Mouse (Mus musculus) limb, embryonic 11.5 days (tissue): Measurements from ENCODE around the gene Npas4. TPM values are rescaled to one million over a fixed set of nuclear protein-coding genes. Genes with fewer than 3 reads are reported as not detected.
A peak's percentile ranks its signal among the peaks of the same experiment; 100 is the strongest.

ENCODE experiments used
- ATAC-seq: fragments of 200-750 bp; cut with Nextera tagmentation; 2 replicates; pipeline ENCODE4 v1.8.0; 2017; ENCODE audit warnings: low read depth; ENCODE audit not compliant: insufficient number of reproducible peaks, low FRiP score, low TSS enrichment
- DNase-seq: peaks from one replicate; pipeline ENCODE4 v3.0.0-alpha.2; 2015; ENCODE audit warnings: low spot score
- H3K27ac ChIP-seq: fragments of 300-500 bp; sonication (generic); replicated peaks from 2 replicates; pipeline ENCODE4 v1.5.1; 2014; ENCODE audit warnings: low read depth, mild to moderate bottlenecking, low read length
- H3K27me3 ChIP-seq: fragments of 300-500 bp; sonication (generic); 2 replicates; pipeline ENCODE4 v1.6.1; 2014; ENCODE audit warnings: mild to moderate bottlenecking, low read length, mixed read lengths; ENCODE audit not compliant: control insufficient read depth, insufficient read depth
- H3K36me3 ChIP-seq: fragments of 300-500 bp; sonication (generic); 2 replicates; pipeline ENCODE4 v1.6.1; 2014; ENCODE audit warnings: mild to moderate bottlenecking, low read length, moderate library complexity, mixed read lengths; ENCODE audit not compliant: control insufficient read depth, insufficient read depth
- H3K4me1 ChIP-seq: fragments of 300-500 bp; sonication (generic); 2 replicates; pipeline ENCODE4 v1.6.1; 2014; ENCODE audit warnings: low read length, mixed read lengths; ENCODE audit not compliant: control insufficient read depth, insufficient read depth
- H3K4me2 ChIP-seq: fragments of 300-500 bp; sonication (generic); 2 replicates; pipeline ENCODE4 v1.6.1; 2014; ENCODE audit warnings: low read depth, mild to moderate bottlenecking, moderate library complexity; ENCODE audit not compliant: severe bottlenecking
- H3K4me3 ChIP-seq: fragments of 300-500 bp; sonication (generic); 2 replicates; pipeline ENCODE4 v1.5.1; 2014; ENCODE audit warnings: low read depth, low read length
- H3K9ac ChIP-seq: fragments of 300-500 bp; sonication (generic); 2 replicates; pipeline ENCODE4 v1.6.1; 2014; ENCODE audit warnings: mild to moderate bottlenecking, low read length
- H3K9me3 ChIP-seq: fragments of 300-500 bp; sonication (generic); 2 replicates; pipeline ENCODE4 v1.6.1; 2016; ENCODE audit warnings: low read length; ENCODE audit not compliant: control insufficient read depth
- WGBS: fragments of 180-500 bp; shearing (Covaris S2); extraction: QIAGEN DNeasy Blood & Tissue Kit; methylation state at CpG from one replicate; pipeline ENCODE4 v1.1.7; 2014; 5-methylcytosine and 5-hydroxymethylcytosine counted together
- polyA plus RNA-seq: library from polyadenylated mRNA; unstranded; fragments of >200 nt; fragmentation: Nextera tagmentation; extraction: Ambion mirVana; gene quantifications from 2 replicates; pipeline ENCODE4 v1.2.1, GENCODE M21; 2014

The Npas4 gene
- polyA plus RNA-seq: not detected in 2 replicates

GRCm38 (mm10) chr19:4990256-4990625 is at the start of gene Npas4:
Npas4 (minus strand) TSS chr19:4990316.
- peaks cover 39% of the 10 kb centered on the region for H3K27me3 ChIP-seq
- 20% methylated on average over 4 of the region's 4 CpGs for whole genome bisulfite sequencing
- H3K4me1 ChIP-seq: no peaks in the 10 kb centered on the region
- ATAC-seq (no peak), DNase-seq (no peak)
- H3K36me3 ChIP-seq: no peaks in the 10 kb centered on the region
- no peak within 1 kb of the TSS for H3K27ac ChIP-seq
- H3K9me3 ChIP-seq: no peaks in the 10 kb centered on the region
- no peak within 1 kb of the TSS for H3K9ac ChIP-seq
- H3K4me3 ChIP-seq: no peak within 1 kb of the TSS
- no peak within 1 kb of the TSS for H3K4me2 ChIP-seq

- Histone ChIP-seq H3K27ac (no peak overlapping the region), H3K36me3 (no peaks in the 10 kb centered on the region), H3K27me3 (no peaks in the 10 kb centered on the region), H3K9ac (peak overlapping the region; percentile 87), H3K4me3 (peak overlapping the region; percentile 82), H3K4me1 (peaks cover 21% of the 10 kb centered on the region; the same call in 1 of the 2 replicates), H3K4me2 (peak overlapping the region; percentile 99), H3K9me3 (no peaks in the 10 kb centered on the region)
- 0 out of 2 replicates have a peak, but pooled peaks have one; percentile 12 for ATAC-seq
- DNase-seq: no peak
- whole genome bisulfite sequencing: 12% methylated on average over 41 of the region's 41 CpGs
These were observed 49.4 kb upstream of the Npas4 start for GRCm38 (mm10) chr19:5039301-5040114.

DNA sequence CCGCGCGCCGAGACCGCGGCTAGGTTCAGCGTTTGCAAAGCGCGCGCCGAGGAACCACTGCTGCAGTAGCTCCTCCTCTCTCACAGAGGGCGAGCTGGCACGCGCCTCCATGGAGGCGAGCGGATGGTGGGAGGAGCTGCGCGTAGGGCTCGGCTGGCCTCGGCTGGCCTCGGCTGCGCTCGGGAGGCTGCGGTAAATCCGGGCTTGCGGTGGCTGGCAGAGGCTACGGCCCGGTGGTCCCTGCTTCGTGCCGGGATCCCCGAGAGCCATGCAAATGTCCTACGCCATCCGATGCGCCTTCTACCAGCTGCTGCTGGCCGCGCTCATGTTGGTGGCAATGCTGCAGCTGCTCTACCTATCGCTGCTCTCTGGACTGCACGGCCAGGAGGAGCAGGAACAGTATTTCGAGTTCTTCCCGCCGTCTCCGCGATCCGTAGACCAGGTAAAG is 48.6 kb upstream of the Npas4 start, which contains the start of the genes B4gat1 and AC124502.3:
Gene B4gat1 (plus strand): TSS at position 118 of the 448 bp plus-strand sequence.
Gene AC124502.3 (plus strand): TSS at position 183 of the 448 bp plus-strand sequence.
- Histone ChIP-seq H3K4me2 (peak within 1 kb of the TSS; percentile 99), H3K4me3 (peak within 1 kb of the TSS; percentile 82), H3K9me3 (no peaks in the 10 kb centered on the region), H3K36me3 (no peaks in the 10 kb centered on the region), H3K9ac (peak within 1 kb of the TSS; percentile 87), H3K27ac (0 out of 2 replicates have a peak within 1 kb of the TSS, but pooled peaks have one; percentile 60), H3K4me1 (peaks cover 21% of the 10 kb centered on the region; the same call in 1 of the 2 replicates), H3K27me3 (no peaks in the 10 kb centered on the region)
- ATAC-seq: peak; percentile 82
- DNase-seq: peak; percentile 93
- WGBS: under 1% methylated on average over 44 of the region's 44 CpGs

DNA sequence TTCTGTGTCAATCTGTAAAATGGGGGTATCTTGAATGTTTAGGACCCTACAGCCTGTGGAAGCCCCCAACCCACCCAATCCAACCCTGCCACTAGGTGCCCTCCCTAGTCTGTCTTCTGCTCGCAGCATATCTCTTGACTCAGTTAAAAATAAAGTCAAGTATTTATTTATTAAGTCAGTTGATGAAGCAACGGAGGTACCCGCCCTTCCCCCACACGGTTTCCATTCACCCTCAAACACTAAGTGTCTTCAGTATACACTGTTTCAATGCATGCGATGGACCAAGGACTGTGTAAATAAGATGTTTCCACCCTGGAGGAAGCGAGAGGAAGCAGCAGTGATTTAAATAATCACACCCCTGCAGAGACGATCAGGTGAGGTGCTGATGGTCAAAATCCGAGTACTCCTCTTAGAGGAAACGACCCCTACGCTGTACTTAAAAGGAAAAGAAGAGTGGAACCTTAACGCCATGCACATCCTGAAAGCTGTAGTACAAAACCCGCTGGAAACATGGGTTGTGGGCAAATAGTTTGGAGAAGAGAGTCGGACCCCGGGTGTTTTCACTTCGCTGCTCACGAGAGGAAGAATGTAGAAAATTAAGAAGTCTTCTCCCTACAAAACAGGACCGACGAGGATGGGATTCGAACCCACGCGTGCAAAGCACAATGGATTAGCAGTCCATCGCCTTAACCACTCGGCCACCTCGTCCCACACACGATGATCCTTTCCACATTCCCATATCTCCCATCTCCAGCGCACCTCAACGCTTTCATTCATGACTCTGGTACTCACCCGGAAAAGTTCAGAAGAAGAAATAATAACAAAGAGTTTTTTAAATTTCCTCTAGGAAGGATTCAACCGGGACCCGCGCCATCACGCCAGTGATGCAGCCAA is 47.8 kb upstream of the Npas4 start:
- Histone ChIP-seq H3K4me1 (peaks cover 21% of the 10 kb centered on the region; the same call in 1 of the 2 replicates), H3K36me3 (no peaks in the 10 kb centered on the region), H3K4me3 (peak overlapping the region; percentile 82), H3K27me3 (no peaks in the 10 kb centered on the region), H3K9me3 (no peaks in the 10 kb centered on the region), H3K4me2 (peak overlapping the region; percentile 99), H3K9ac (peak overlapping the region; percentile 87), H3K27ac (0 out of 2 replicates have a peak overlapping the region, but pooled peaks have one; percentile 60)
- 5% methylated on average over 32 of the region's 32 CpGs for WGBS
- ATAC-seq (peak; percentile 28; the same call in 1 of the 2 replicates), DNase-seq (peak; percentile 95)

- no peak overlapping the region for H3K9ac ChIP-seq
- no peak for ATAC-seq
- WGBS: 82% methylated on average over 4 of the region's 4 CpGs
These were observed 46.5 kb upstream of the Npas4 start for GRCm38 (mm10) chr19:5036577-5036976.

DNA sequence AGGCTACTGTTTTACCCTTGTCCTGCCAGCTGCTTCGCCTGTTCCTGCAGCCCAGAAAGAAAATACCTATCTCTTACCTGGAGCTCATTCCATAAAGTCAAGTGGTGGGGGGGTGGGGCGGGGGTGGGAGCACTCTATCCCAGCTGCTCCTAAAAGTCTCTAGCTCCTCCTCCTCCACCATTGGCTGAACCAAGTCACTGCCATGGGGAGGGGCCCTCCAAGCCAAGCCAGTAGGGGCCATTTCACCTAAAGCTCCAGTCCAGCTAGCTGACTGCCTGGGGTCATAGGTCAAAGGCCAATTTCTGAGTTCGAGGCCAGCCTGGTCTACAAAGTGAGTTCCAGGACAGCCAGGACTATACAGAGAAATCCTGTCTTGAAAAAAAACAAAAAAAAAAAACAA is 42.6 kb upstream of the Npas4 start:
- Histone ChIP-seq H3K4me3 (no peak overlapping the region), H3K27me3 (no peaks in the 10 kb centered on the region), H3K9me3 (no peaks in the 10 kb centered on the region), H3K27ac (no peak overlapping the region), H3K4me1 (0 out of 2 replicates have a peak, but pooled peaks cover 2% of the 10 kb centered on the region), H3K9ac (no peak overlapping the region), H3K36me3 (peaks cover 3% of the 10 kb centered on the region), H3K4me2 (no peak overlapping the region)
- 84% methylated on average over 3 of the region's 3 CpGs for WGBS
- no peak for ATAC-seq
- DNase-seq: no peak

More at GRCm38 (mm10) chr19:5036577-5036976, 46.5 kb upstream of the Npas4 start:
- H3K27me3 ChIP-seq: no peaks in the 10 kb centered on the region
- peaks cover 17% of the 10 kb centered on the region; the same call in 1 of the 2 replicates for H3K4me1 ChIP-seq
- no peak overlapping the region for H3K4me2 ChIP-seq
- DNase-seq: no peak
- H3K9me3 ChIP-seq: no peaks in the 10 kb centered on the region
- no peak overlapping the region for H3K27ac ChIP-seq
- H3K36me3 ChIP-seq: no peaks in the 10 kb centered on the region
- H3K4me3 ChIP-seq: no peak overlapping the region

GRCm38 (mm10) chr19:5026111-5026510 is 36.0 kb upstream of the Npas4 start:
- no peak overlapping the region for H3K27ac ChIP-seq
- no peak overlapping the region for H3K4me3 ChIP-seq
- no peaks in the 10 kb centered on the region for H3K27me3 ChIP-seq
- peaks cover 3% of the 10 kb centered on the region for H3K36me3 ChIP-seq
- no peak overlapping the region for H3K4me2 ChIP-seq
- no peaks in the 10 kb centered on the region for H3K4me1 ChIP-seq
- H3K9me3 ChIP-seq: no peaks in the 10 kb centered on the region
- no peak for ATAC-seq
- WGBS: 87% methylated on average over 8 of the region's 8 CpGs
- no peak for DNase-seq
- H3K9ac ChIP-seq: no peak overlapping the region
